Mouse (Mus musculus): Measurements from ENCODE around the gene Primpol.

DNA sequence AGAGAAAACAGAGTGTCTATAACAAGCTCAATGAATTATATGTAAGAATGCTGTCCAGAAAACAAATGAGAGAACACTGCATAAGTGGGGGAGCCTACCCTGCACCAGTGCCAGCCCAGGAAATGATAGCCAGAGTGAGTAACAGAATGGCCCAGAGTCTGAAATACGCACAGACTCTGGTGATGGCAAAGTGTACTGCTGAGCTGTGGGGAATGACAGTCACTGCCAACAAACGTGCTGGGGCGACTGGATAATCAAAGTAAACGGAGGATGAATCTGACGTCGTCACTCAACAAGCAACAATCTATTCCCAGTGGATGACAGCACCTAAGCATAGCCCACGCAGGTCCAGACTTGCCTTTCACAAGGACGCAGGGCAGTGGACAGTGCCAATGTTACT, 23.9 kb downstream of the Primpol start:
- TF ChIP-seq CTCF (IDR thresholded peaks at IDR 0.05; ENCODE audit: borderline replicate concordance, control insufficient read depth, extremely low read depth, insufficient read depth, low read length, poor library complexity) (no peak), POLR2A (IDR thresholded peaks at IDR 0.05; ENCODE audit: control insufficient read depth, extremely low read depth, insufficient read depth, low read length, poor library complexity) (no peak)
